Mouse (Mus musculus) liver, postnatal 0 days (tissue): ENCODE measurements around the gene Apoc2. TPM values are rescaled to one million over a fixed set of nuclear protein-coding genes. Genes with fewer than 3 reads are reported as not detected.

ENCODE experiments used
- ATAC-seq: fragments of 200-750 bp; cut with Nextera tagmentation; 2 replicates; pipeline ENCODE4 v1.8.0; 2017; ENCODE audit warnings: mild to moderate bottlenecking, moderate library complexity
- DNase-seq: peaks from one replicate; pipeline ENCODE4 v3.0.0-alpha.2; 2016
- H3K27ac ChIP-seq: fragments of 300-500 bp; sonication (generic); 2 replicates; pipeline ENCODE4 v1.5.1; 2014; ENCODE audit warnings: antibody characterized with exemption, moderate library complexity, mild to moderate bottlenecking, low read depth
- H3K27me3 ChIP-seq: fragments of 300-500 bp; sonication (generic); 2 replicates; pipeline ENCODE4 v1.6.1; 2014; ENCODE audit warnings: low read length, control low read depth, mixed read lengths; ENCODE audit not compliant: insufficient read depth
- H3K36me3 ChIP-seq: fragments of 300-500 bp; sonication (generic); replicated peaks from 2 replicates; pipeline ENCODE4 v1.6.1; 2014; ENCODE audit warnings: mild to moderate bottlenecking, control low read depth, low read length, moderate library complexity, mixed read lengths; ENCODE audit not compliant: insufficient read depth
- H3K4me1 ChIP-seq: fragments of 300-500 bp; sonication (generic); 2 replicates; pipeline ENCODE4 v1.6.1; 2014; ENCODE audit warnings: antibody characterized with exemption, mild to moderate bottlenecking, control low read depth; ENCODE audit not compliant: insufficient read depth
- H3K4me2 ChIP-seq: fragments of 300-500 bp; sonication (generic); 2 replicates; pipeline ENCODE4 v1.6.1; 2014; ENCODE audit warnings: low read depth, mild to moderate bottlenecking, low read length, moderate library complexity, mixed read lengths
- H3K4me3 ChIP-seq: fragments of 300-500 bp; sonication (generic); 2 replicates; pipeline ENCODE4 v1.5.1; 2014; ENCODE audit warnings: low read depth, low read length
- H3K9ac ChIP-seq: fragments of 300-500 bp; sonication (generic); replicated peaks from 2 replicates; pipeline ENCODE4 v1.6.1; 2014; ENCODE audit warnings: mild to moderate bottlenecking, moderate library complexity
- H3K9me3 ChIP-seq: fragments of 300-500 bp; sonication (generic); 2 replicates; pipeline ENCODE4 v1.6.1; 2016; ENCODE audit warnings: mild to moderate bottlenecking, control low read depth, low read length, mixed read lengths
- CTCF ChIP-seq: sonication (generic); IDR thresholded peaks from 2 replicates; pipeline ENCODE4 v1.5.1; 2016; ENCODE audit warnings: antibody characterized with exemption, low read depth
- EP300 ChIP-seq: IDR thresholded peaks from 2 replicates; pipeline ENCODE4 v1.6.1; 2016; ENCODE audit warnings: antibody characterized with exemption, low read depth, mild to moderate bottlenecking
- WGBS: fragments of 180-500 bp; shearing (Covaris S2); extraction: QIAGEN DNeasy Blood & Tissue Kit; methylation state at CpG from one replicate; pipeline ENCODE4 v1.1.7; 2014; ENCODE audit not compliant: insufficient replicate concordance; 5-methylcytosine and 5-hydroxymethylcytosine counted together
- polyA plus RNA-seq: library from polyadenylated mRNA; unstranded; fragments of >200 nt; fragmentation: Nextera tagmentation; extraction: Ambion mirVana; gene quantifications from 2 replicates; pipeline ENCODE4 v1.2.1, GENCODE M21; 2015

Gene Apoc2
- polyA plus RNA-seq, 1 experiment from 2014 or later, result 3,070 TPM

DNA sequence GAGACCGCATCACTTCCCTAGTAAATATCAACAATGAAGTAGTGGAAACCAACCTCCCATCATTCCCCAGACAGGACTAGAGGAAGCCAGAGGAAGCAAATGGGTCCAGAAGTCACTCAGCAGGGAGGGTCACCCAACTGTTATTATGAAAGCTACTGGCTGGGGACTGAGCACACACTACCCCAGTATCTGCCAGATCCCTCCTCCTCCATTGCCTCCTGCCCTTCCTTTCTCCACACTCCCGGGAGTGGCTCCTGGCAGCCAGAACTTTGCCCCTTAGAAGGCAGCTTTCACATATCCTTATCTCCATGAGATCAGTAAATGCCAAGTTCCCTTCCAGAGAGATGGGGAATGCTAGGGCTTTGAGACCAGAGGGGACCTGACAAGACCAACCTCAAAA is 54.3 kb downstream of the Apoc2 start:
- TF ChIP-seq EP300 (no peak), CTCF (no peak)
- no peak overlapping the region for H3K9ac ChIP-seq
- H3K27me3 ChIP-seq, result 0 out of 2 replicates have a peak, but pooled peaks cover 3% of the 10 kb centered on the region
- no peak overlapping the region for H3K27ac ChIP-seq
- no peaks in the 10 kb centered on the region for H3K9me3 ChIP-seq
- no peak overlapping the region for H3K4me3 ChIP-seq
- ATAC-seq, result no peak
- DNase-seq, result no peak
- H3K4me1 ChIP-seq, result peaks cover 13% of the 10 kb centered on the region
- WGBS, result 69% methylated on average over 2 of the region's 2 CpGs
- H3K36me3 ChIP-seq, result no peaks in the 10 kb centered on the region
- no peak overlapping the region for H3K4me2 ChIP-seq

DNA sequence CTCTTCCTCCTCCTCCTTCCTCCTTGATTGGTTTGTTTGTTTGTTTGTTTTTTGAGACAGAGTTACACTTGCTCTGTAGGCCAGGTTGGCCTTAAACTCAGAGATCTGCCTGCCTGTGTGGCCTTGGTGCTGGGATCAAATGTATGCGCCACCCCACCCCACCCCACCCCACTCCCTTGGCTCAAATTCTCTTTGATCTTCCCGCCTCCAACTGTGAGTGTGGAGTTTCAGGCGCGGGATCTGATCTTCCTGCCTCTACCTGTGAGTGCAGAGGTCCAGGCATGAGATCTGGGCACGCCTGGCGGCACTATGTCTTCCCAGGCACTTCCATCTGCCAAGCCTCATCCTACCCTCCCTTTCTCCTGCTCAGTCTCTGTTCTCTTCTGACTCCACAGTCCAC is 55.5 kb downstream of the Apoc2 start:
- no peak overlapping the region for H3K4me2 ChIP-seq
- H3K9me3 ChIP-seq, result no peaks in the 10 kb centered on the region
- no peak for DNase-seq
- ATAC-seq, result no peak
- TF ChIP-seq CTCF, result no peak
- TF ChIP-seq EP300, result no peak
- H3K27me3 ChIP-seq, result 0 out of 2 replicates have a peak, but pooled peaks cover 3% of the 10 kb centered on the region
- H3K4me1 ChIP-seq, result peaks cover 4% of the 10 kb centered on the region
- no peak overlapping the region for H3K4me3 ChIP-seq
- H3K27ac ChIP-seq, result no peak overlapping the region
- WGBS, result 57% methylated on average over 6 of the region's 6 CpGs
- no peak overlapping the region for H3K9ac ChIP-seq
- H3K36me3 ChIP-seq, result no peaks in the 10 kb centered on the region

Other genes starting within 250 kb of the Apoc2 start
- gene Mark4, start 219.1 kb downstream of the Apoc2 start, polyA plus RNA-seq, result 1.8 and 2.0 TPM in 2 replicates
- gene Exoc3l2, start 214.6 kb downstream of the Apoc2 start, polyA plus RNA-seq, result 1.1 and 1.7 TPM in 2 replicates
- gene Bloc1s3, start 169.6 kb downstream of the Apoc2 start, polyA plus RNA-seq, result 0.94 and 1.1 TPM in 2 replicates
- gene Trappc6a, start 169.5 kb downstream of the Apoc2 start, polyA plus RNA-seq, result 51.6 and 52.5 TPM in 2 replicates
- not detected in 2 replicates for gene Nkpd1, start 160.1 kb downstream of the Apoc2 start, polyA plus RNA-seq
- gene Ppp1r37, start 114.9 kb downstream of the Apoc2 start, polyA plus RNA-seq, result 8.1 and 8.3 TPM in 2 replicates
- gene Zfp296, start 100.7 kb downstream of the Apoc2 start, polyA plus RNA-seq, result 0.89 and 1.2 TPM in 2 replicates
- 61.7 and 66.9 TPM in 2 replicates for gene Gemin7, start 100.3 kb downstream of the Apoc2 start, polyA plus RNA-seq
- 7.6 and 8.1 TPM in 2 replicates for gene Clasrp, start 73.5 kb downstream of the Apoc2 start, polyA plus RNA-seq
- gene Relb, start 48.5 kb downstream of the Apoc2 start, polyA plus RNA-seq, result 2.2 and 2.3 TPM in 2 replicates
- 40.3 and 44.4 TPM in 2 replicates for gene Clptm1, start 12.9 kb downstream of the Apoc2 start, polyA plus RNA-seq
- 187 and 234 TPM in 2 replicates for gene Gm44805, start 3.5 kb upstream of the Apoc2 start, polyA plus RNA-seq
- 2,808 and 2,914 TPM in 2 replicates for gene Apoc4, start 3.5 kb upstream of the Apoc2 start, polyA plus RNA-seq
- 5,234 and 5,457 TPM in 2 replicates for gene Apoc1, start 14.7 kb upstream of the Apoc2 start, polyA plus RNA-seq
- gene Apoe, start 21.2 kb upstream of the Apoc2 start, polyA plus RNA-seq, result 20,006 and 20,209 TPM in 2 replicates
- gene Tomm40, start 37.5 kb upstream of the Apoc2 start, polyA plus RNA-seq, result 81.5 and 83.6 TPM in 2 replicates
- gene Nectin2, start 72.5 kb upstream of the Apoc2 start, polyA plus RNA-seq, result 51.0 and 51.3 TPM in 2 replicates
- gene Bcam, start 93.1 kb upstream of the Apoc2 start, polyA plus RNA-seq, result 8.8 and 9.3 TPM in 2 replicates
- 9.6 and 10.8 TPM in 2 replicates for gene Cblc, start 118.9 kb upstream of the Apoc2 start, polyA plus RNA-seq
- 5.4 and 11.2 TPM in 2 replicates for gene Bcl3, start 144.8 kb upstream of the Apoc2 start, polyA plus RNA-seq
- 0.18 and 0.19 TPM in 2 replicates for gene Gm19345, start 174.1 kb upstream of the Apoc2 start, polyA plus RNA-seq
- 0.09 TPM in 1 of 2 replicates, not detected in the other for gene Ceacam16, start 183.4 kb upstream of the Apoc2 start, polyA plus RNA-seq
- gene Ceacam19, start 210.0 kb upstream of the Apoc2 start, polyA plus RNA-seq, result not detected in 2 replicates
- gene Pvr, start 243.2 kb upstream of the Apoc2 start, polyA plus RNA-seq, result 2.2 and 3.0 TPM in 2 replicates